Comparison of ENCODE assay signal across 11 mouse cellular contexts in genomic region chr5:120431649-120432485, GRCm38 (mm10). TPM values are rescaled to one million over a fixed set of nuclear protein-coding genes. Genes with fewer than 3 reads are reported as not detected.
A peak's percentile ranks its signal among the peaks of the same experiment; 100 is the strongest.
DNase-seq lines count a peak whose midpoint lies in the region; ATAC-seq lines count a peak whose summit lies in the region.
"Had no signal": no experiment of that assay in that cellular context is flagged by ENCODE, and none has a peak within 500 bp of the region (broad histone marks: within the 10 kb centered on the region; RNA-seq: fewer than 3 reads in every experiment).

Lhx5 (plus strand) TSS chr5:120431699.

- no peaks in the 10 kb centered on the region for H3K36me3 ChIP-seq in kidney, embryonic 16.5 days (ENCODE audit: insufficient read depth, low read length)
- no peaks in the 10 kb centered on the region for H3K36me3 ChIP-seq in embryonic facial prominence, embryonic 10.5 days (replicated peaks)

- H3K4me3 ChIP-seq in kidney, embryonic 16.5 days (ENCODE audit: low read length): peak within 1 kb of the TSS; percentile 10; the same call in 1 of the 2 replicates
- peak within 1 kb of the TSS; percentile 43 for H3K4me3 ChIP-seq in embryonic facial prominence, embryonic 10.5 days

- peaks cover 99% of the 10 kb centered on the region for H3K27me3 ChIP-seq in kidney, embryonic 16.5 days (ENCODE audit: insufficient read depth, low read length)
- H3K27me3 ChIP-seq in embryonic facial prominence, embryonic 10.5 days (replicated peaks; ENCODE audit: low read depth, poor library complexity, severe bottlenecking): peaks cover 100% of the 10 kb centered on the region

- no peak within 1 kb of the TSS for H3K9ac ChIP-seq in kidney, embryonic 16.5 days (replicated peaks; ENCODE audit: low read length)

- ATAC-seq in kidney, embryonic 16.5 days (ENCODE audit: low FRiP score, low TSS enrichment): no peak
- ATAC-seq: lung, postnatal 0 days had no signal

- no peak for DNase-seq in kidney, adult 18-20 months
- peak; percentile 62 for DNase-seq in embryonic facial prominence, embryonic 10.5 days (ENCODE audit: low spot score)
- peak; percentile 52 for DNase-seq in left cerebral cortex, postnatal 4 days
- peak; percentile 34 for DNase-seq in retina, postnatal 1 day
- DNase-seq in adrenal gland, postnatal 25 days: no peak
- DNase-seq in kidney, adult 9 months: no peak
- no peak for DNase-seq in thymus, postnatal 10 days (ENCODE audit: low spot score in 2 of 2)
- DNase-seq: kidney, adult 8-10 months; spleen, adult 18-20 months had no signal

- H3K4me2 ChIP-seq in kidney, embryonic 16.5 days (replicated peaks; ENCODE audit: low read depth, low read length): no peak within 1 kb of the TSS

- no peak within 1 kb of the TSS for H3K27ac ChIP-seq in kidney, embryonic 16.5 days (ENCODE audit: low read length)
- H3K27ac ChIP-seq in embryonic facial prominence, embryonic 10.5 days (replicated peaks): no peak within 1 kb of the TSS; the same call in 1 of the 2 replicates

- WGBS in kidney, embryonic 16.5 days: under 1% methylated on average over 69 of the region's 69 CpGs
- under 1% methylated on average over 69 of the region's 69 CpGs for WGBS in embryonic facial prominence, embryonic 10.5 days

- H3K9me3 ChIP-seq in kidney, embryonic 16.5 days (ENCODE audit: low read length): no peaks in the 10 kb centered on the region
- H3K9me3 ChIP-seq in embryonic facial prominence, embryonic 10.5 days: no peaks in the 10 kb centered on the region

- H3K4me1 ChIP-seq in kidney, embryonic 16.5 days (ENCODE audit: insufficient read depth, low read length): peaks cover 12% of the 10 kb centered on the region
- H3K4me1 ChIP-seq in embryonic facial prominence, embryonic 10.5 days: peaks cover 46% of the 10 kb centered on the region

- intact Hi-C loops in left cerebral cortex, postnatal 4 days (cut with DNase I): no loop called here

RNA-seq across cellular contexts. Expression of gene Lhx5, which starts in this region (rescaled TPM):
- polyA plus RNA-seq in kidney, embryonic 16.5 days (2015; fragmentation: Nextera tagmentation; extraction: Ambion mirVana): not detected in 2 replicates
- 3.1 and 4.7 TPM in 2 replicates for polyA plus RNA-seq in embryonic facial prominence, embryonic 10.5 days (2016; fragmentation: Nextera tagmentation; extraction: Ambion mirVana)
- total RNA-seq in left cerebral cortex, postnatal 4 days (2021): 1 to 10 TPM in 1 of 2 experiments, under 1 TPM in 1; 0.86 to 1.4 TPM
- not detected in 2 replicates for total RNA-seq in adrenal gland, postnatal 25 days (2021)
- polyA plus RNA-seq: lung, postnatal 0 days had no signal

Comparison
In these comparisons a context has a peak if more than half of its experiments do, and no peak if none do; other contexts are left out.
1. DNase-seq: peak in embryonic facial prominence, embryonic 10.5 days (single experiment), left cerebral cortex, postnatal 4 days (single experiment) and retina, postnatal 1 day (single experiment); none in kidney, adult 18-20 months (single experiment), adrenal gland, postnatal 25 days (single experiment), kidney, adult 9 months (single experiment) and thymus, postnatal 10 days (0 of 2).